Mouse (Mus musculus) ovary, postnatal 14 days (tissue): ENCODE results near the gene Caln1.

Source experiments
- DNase-seq: peaks from one replicate; pipeline ENCODE4 v3.0.0; 2022; ENCODE audit warnings: low spot score

The Caln1 gene

DNA sequence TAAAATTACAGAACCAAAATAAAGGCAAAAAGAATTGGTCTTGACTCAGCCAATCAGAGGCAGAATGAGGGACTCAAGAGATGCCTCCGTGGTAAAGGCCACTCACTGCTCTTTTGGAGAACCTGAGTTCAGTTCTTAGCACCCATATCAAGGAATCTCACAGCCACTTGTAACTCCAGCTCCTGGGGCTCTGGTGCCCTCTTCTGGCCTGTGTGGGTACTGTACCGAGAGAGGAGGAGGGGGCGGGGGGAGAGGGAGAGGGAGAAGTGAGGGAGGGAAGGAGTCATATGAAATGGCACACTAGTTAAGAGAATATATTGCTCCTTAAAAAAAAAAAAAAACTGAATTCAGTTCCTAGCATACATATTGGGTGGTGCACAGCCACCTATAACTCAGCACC is 442.7 kb downstream of the Caln1 start:
- no peak for DNase-seq

GRCm38 (mm10) chr5:130812556-130812955 is 443.3 kb downstream of the Caln1 start:
- DNase-seq: no peak

GRCm38 (mm10) chr5:130813089-130813488 is 443.8 kb downstream of the Caln1 start:
- no peak for DNase-seq

GRCm38 (mm10) chr5:130815352-130815751 is 446.1 kb downstream of the Caln1 start:
- no peak for DNase-seq

GRCm38 (mm10) chr5:130820021-130820648 is 450.9 kb downstream of the Caln1 start:
- DNase-seq: no peak

DNA sequence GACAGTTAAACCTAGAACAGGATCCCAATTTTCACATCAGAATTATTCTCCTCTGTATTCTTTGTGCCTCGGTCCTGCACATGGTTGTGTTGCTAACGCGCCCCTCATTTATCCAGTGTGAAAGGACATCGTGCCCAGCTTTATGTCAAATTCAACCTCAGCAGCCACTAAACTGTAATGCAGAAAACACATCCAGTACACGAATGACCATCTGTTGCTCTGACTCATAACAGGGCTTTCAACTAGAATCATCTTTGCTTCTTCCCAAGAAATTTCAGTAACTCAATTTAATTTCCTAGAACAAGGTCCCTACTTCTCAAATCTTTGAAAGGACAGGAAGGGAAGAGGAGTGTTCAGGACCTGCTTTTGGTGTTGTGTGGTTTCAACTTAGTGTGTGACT is 451.4 kb downstream of the Caln1 start:
- no peak for DNase-seq

GRCm38 (mm10) chr5:130825797-130826196 is 456.5 kb downstream of the Caln1 start:
- no peak for DNase-seq

DNA sequence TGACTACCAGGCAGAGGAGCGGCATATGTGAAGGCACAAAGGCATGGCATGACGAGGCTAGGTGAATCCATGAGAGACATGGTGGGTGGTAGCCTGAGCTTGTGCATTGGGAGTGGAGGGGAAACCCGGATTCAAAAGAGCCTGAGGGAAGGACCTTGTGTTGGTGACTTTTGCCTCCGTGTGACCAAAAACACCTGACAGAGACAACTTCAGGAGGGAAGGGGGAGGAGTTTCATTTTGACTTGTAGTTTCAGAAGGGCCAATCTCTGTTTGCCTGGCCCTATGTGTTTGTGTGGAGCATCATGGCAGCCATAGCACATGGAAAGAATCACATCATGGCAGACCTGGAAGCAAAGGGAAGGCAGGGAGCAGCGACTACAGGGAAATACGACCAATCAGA is 479.3 kb downstream of the Caln1 start:
- no peak for DNase-seq

- no peak for DNase-seq
These were observed 480.4 kb downstream of the Caln1 start for GRCm38 (mm10) chr5:130849610-130850009.

DNA sequence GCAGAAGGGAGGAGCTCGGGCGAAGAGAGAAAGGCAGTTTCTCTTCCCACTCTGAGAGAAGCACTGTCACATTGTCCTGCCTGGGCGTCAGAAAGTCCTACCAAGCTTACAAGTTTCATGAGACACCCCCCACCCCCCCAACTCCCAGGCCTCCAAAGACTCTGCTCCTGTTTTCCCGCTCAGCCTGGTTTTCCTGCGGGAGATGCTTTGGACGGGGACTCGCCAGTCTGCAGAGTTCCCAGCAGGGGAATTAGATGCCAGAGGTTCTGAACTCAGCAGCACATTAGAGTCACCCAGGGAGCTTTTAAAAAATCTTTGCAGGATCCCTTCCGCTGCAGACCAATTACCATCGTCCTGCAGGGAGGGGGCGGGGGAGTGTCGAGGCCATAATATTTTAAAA is 482.9 kb downstream of the Caln1 start:
- DNase-seq: no peak

- DNase-seq: peak; percentile 88
These were observed 484.1 kb downstream of the Caln1 start for GRCm38 (mm10) chr5:130853371-130853770.

GRCm38 (mm10) chr5:130854430-130854829 is 485.2 kb downstream of the Caln1 start:
- DNase-seq: no peak

DNA sequence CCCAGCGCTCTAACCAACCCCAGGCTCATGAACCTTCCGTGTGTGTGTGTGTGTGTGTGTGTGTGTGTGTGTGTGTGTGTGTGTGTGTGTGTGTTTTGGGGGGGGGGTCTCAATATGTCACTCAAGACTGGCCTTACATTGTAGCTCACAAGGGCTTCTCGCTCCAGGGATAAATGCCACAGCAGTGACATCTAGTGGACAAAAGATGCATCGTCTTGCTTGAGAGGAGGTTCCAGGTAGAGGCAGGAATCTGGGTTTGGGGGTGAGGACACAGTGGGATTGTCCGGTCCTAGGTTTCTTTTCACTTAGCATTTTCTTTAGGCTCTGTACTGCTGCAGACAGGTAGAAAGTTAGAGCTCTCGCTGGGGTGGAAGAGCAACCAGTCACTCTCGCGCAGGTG is 488.9 kb downstream of the Caln1 start:
- DNase-seq: peak; percentile 31

DNA sequence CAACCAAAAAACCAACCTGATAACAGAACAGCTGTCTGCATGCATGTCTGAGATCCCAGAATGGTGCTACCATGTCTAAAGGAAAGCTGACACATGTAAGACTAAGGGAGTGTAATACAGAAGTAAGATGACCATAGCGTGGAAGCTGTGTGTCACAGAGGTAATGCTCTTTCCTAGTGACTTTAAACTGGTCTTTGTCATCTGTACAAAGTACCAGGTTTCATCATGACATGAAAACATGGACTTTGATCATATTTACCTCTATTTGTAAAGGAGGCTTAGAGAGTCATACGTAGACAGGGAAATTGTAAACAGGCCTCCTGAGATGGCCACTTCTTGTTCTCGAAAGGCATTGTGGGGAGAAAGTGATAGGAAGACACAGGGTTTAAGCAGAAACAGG is 489.5 kb downstream of the Caln1 start:
- DNase-seq: no peak

DNA sequence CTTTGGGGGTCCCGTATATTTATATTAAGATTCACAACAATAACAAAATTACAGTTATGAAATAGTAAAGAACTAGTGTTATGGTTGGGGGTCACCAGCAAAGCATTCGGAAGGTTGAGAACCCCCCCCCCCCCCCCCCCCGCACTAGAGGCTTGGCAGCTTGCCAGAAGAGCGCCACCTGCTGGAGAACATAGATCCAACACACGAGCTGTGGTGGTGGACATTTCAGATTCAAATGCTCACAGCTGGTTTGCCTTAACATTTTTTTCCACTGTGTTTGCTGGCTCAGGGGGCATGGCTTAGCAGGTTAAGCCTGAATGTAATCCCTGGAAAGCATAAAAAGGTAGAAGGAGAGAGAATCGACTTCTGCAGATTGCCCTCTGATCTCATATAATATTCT is 490.5 kb downstream of the Caln1 start:
- no peak for DNase-seq

DNA sequence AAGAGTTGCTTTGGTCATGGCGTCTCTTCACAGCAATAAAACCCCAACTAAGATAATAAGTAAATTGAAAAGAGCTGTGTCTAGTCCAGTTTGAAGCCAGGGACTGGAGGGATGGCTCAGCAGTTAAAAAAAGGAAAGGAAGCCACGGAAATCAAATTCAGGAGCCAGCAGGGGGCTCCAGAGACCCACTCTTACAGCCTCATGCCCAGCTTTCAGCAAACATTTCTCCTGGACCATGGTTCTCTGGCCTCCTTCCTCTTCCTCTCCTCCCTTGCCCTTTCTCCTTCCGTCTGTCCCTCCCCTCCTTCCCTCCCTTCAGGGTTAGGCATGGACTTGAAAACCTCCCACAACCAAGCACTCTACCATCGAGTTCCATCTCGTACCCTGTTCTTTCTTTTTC is 493.0 kb downstream of the Caln1 start:
- peak; percentile 13 for DNase-seq

- DNase-seq: no peak
These were observed 500.6 kb downstream of the Caln1 start for GRCm38 (mm10) chr5:130869869-130870268.

GRCm38 (mm10) chr5:130871086-130871485 is 501.8 kb downstream of the Caln1 start:
- no peak for DNase-seq

GRCm38 (mm10) chr5:130875391-130875790 is 506.1 kb downstream of the Caln1 start:
- no peak for DNase-seq

- no peak for DNase-seq
These were observed 511.1 kb downstream of the Caln1 start for GRCm38 (mm10) chr5:130880331-130880730.

- no peak for DNase-seq
These were observed 522.5 kb downstream of the Caln1 start for GRCm38 (mm10) chr5:130891735-130892134.

DNA sequence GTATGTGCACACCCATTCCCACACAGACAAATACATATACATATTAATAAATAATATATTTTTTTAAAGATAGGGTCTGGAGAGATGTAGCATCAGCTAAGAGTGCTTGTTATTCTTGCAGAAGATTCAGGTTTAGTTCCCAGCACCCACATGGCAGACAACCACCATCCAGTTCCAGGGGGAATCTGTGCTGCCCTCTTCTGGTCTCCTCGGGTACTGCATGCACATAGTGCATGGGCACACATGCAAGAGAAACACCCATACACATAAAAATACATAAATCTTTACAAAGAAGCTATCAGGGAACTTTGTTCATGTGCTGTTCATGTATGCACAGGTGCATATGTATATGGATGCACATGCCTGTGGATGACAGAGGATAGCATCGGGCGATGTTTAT is 526.7 kb downstream of the Caln1 start:
- no peak for DNase-seq
